Mouse (Mus musculus) thymus, adult 2 months (tissue): Measurements from ENCODE around the gene Gmeb1. TPM values are rescaled to one million over a fixed set of nuclear protein-coding genes. Genes with fewer than 3 reads are reported as not detected.
A peak's percentile ranks its signal among the peaks of the same experiment; 100 is the strongest.

Experiments used
- DNase-seq: peaks from one replicate; pipeline ENCODE4 v3.0.0; 2021
- H3K27ac ChIP-seq: fragments of 200-500 bp; 2 replicates; pipeline ENCODE4 v1.5.1; 2012; ENCODE audit warnings: low read length, control low read depth; ENCODE audit not compliant: control insufficient read depth, insufficient read depth
- H3K27me3 ChIP-seq: fragments of 200-500 bp; 2 replicates; pipeline ENCODE4 v1.6.1; 2012; ENCODE audit warnings: mild to moderate bottlenecking, low read length, moderate library complexity, mixed read lengths; ENCODE audit not compliant: control insufficient read depth, insufficient read depth
- H3K36me3 ChIP-seq: fragments of 200-500 bp; 2 replicates; pipeline ENCODE4 v1.6.1; 2012; ENCODE audit warnings: mild to moderate bottlenecking, low read length, moderate library complexity; ENCODE audit not compliant: control insufficient read depth, insufficient read depth
- H3K4me1 ChIP-seq: fragments of 200-500 bp; replicated peaks from 2 replicates; pipeline ENCODE4 v1.6.1; 2012; ENCODE audit warnings: low read length; ENCODE audit not compliant: control insufficient read depth, insufficient read depth
- H3K4me3 ChIP-seq: fragments of 200-500 bp; 2 replicates; pipeline ENCODE4 v1.5.1; 2012; ENCODE audit warnings: mild to moderate bottlenecking, low read length, control low read depth, moderate library complexity; ENCODE audit not compliant: control insufficient read depth, insufficient read depth
- CTCF ChIP-seq: fragments of 200-500 bp; IDR thresholded peaks from 2 replicates; pipeline ENCODE4 v1.5.1; 2012; ENCODE audit warnings: mild to moderate bottlenecking, control low read depth, low read length, moderate library complexity, borderline replicate concordance; ENCODE audit not compliant: control insufficient read depth, poor library complexity, insufficient read depth; ENCODE audit errors: extremely low read depth
- POLR2A ChIP-seq: fragments of 200-500 bp; IDR thresholded peaks from 2 replicates; pipeline ENCODE4 v1.6.1; 2012; ENCODE audit warnings: mild to moderate bottlenecking, low read length, control low read depth, moderate library complexity; ENCODE audit not compliant: control insufficient read depth, poor library complexity, insufficient read depth; ENCODE audit errors: extremely low read depth
- WGBS: fragments of 180-500 bp; shearing (Covaris S2); methylation state at CpG from one replicate; pipeline ENCODE4 v1.1.7; 2018; 5-methylcytosine and 5-hydroxymethylcytosine counted together
- polyA plus RNA-seq: library from polyadenylated mRNA; depleted of rRNA; stranded (reverse); fragments of >200 nt; gene quantifications from 2 replicates; pipeline ENCODE4 v1.2.3, GENCODE M21; 2012

Gene Gmeb1
- polyA plus RNA-seq, 1 experiment, result 47.5 TPM

DNA sequence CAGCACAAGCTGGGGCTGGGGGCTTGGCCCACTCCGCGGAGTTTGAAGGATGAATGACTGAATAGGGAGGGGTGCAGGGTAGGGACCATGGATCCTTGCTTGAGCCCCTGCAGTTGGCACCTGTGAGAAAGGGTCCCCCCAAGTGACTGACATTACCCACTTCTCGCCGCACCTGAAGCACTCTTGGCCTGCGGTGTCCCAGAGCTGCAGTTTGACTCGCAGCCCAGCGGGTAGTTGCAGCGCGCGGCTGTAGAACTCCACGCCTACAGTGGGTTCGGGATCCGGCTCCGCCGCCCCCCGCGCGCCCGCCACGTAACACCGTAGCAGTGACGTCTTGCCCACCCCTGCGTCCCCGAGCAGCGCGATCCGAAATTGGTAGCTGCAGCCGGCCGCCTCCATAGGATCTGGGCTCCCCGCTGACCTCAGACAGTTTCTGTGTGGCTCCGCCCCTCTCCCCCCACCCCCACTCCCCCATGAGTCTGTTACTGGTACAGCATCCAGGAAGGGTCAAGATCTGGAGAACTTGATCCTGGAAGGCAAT is 41.6 kb upstream of the Gmeb1 start, which contains the start of gene Rab42:
Gene Rab42, minus strand, starts transcription at position 447 of the 541 bp plus-strand sequence.
- Histone ChIP-seq H3K4me3 (peak within 1 kb of the TSS; percentile 49), H3K4me1 (peaks cover 17% of the 10 kb centered on the region), H3K27ac (peak within 1 kb of the TSS; percentile 6; the same call in 1 of the 2 replicates), H3K27me3 (no peaks in the 10 kb centered on the region), H3K36me3 (no peaks in the 10 kb centered on the region)
- 2% methylated on average over 31 of the region's 31 CpGs for WGBS
- DNase-seq, result peak; percentile 49
- TF ChIP-seq POLR2A (no peak), CTCF (no peak)

DNA sequence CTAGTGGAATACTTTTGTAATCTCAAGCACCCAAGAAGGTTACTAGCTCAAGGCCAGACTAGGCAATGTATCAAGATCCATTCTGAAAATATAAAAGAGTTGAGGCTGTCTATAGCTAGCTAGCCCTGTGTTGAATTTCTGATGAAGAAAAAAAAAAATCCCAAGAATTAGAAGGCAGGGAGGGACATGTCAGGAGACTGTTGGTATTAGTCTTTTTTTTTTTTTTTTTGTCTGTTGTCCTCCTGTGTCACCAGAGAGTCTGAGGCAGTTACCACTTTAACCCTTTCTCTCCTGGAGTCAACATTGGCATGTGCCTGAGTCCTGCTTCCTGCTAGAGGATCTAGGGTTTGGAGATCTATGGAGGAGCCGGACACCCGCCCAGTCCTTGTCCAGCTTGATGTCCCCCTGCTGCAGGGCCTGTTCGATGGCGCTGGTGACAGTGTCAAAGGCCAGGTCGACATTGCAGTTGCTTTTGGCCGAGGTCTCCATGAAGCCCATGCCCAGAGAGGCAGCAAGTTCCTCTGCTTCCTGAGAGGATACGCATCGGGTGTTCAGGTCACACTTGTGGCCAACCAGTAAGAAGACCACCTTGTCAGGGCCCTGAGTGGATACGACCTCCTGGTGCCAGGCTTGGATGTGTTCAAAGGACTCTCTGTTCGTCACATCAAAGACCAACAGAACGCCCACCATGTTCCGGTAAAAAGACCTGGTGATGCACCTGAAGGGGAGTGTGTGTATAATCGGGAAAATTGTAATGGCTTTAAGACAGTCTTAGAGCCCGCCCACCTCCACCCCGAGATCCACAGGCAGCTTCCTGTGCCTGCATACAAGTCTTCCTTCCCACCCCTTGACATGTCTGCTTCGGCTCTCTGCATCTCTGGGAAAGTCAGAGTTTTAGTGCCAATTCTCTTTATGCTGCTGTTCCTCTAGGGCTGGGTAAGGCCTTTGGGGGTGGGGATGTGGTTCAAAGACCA is 40.9 kb upstream of the Gmeb1 start:
- no peak for DNase-seq
- Histone ChIP-seq H3K27ac (peak overlapping the region; percentile 6; the same call in 1 of the 2 replicates), H3K36me3 (no peaks in the 10 kb centered on the region), H3K4me1 (peaks cover 17% of the 10 kb centered on the region), H3K27me3 (no peaks in the 10 kb centered on the region), H3K4me3 (peak overlapping the region; percentile 49)
- TF ChIP-seq POLR2A, result no peak
- TF ChIP-seq CTCF, result no peak
- 56% methylated on average over 16 of the region's 16 CpGs for WGBS

DNA sequence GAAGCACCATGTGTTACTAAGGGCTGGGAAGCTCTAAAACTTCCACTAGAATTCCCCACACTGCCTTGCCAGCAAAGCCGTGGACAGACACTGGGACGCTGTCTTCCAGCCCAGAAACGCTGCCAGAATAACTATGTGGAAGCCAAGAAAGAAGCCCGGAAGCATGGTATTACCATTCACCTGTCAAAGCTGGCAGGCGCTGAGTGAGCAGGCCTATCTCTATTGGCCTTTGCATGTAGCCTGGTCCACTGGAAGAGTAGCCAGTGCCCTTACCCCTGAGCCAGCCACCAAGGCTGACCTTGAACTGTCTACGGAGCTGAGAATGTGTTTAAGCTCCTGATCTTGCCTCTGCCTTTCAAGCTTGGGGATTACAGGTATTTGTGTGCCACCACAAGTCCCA is 40.1 kb upstream of the Gmeb1 start:
- DNase-seq, result no peak
- H3K4me1 ChIP-seq, result peaks cover 17% of the 10 kb centered on the region
- no peaks in the 10 kb centered on the region for H3K27me3 ChIP-seq
- no peak for TF ChIP-seq CTCF
- TF ChIP-seq POLR2A, result no peak
- no peaks in the 10 kb centered on the region for H3K36me3 ChIP-seq
- WGBS, result 95% methylated on average over 6 of the region's 6 CpGs
- no peak overlapping the region for H3K27ac ChIP-seq
- no peak overlapping the region for H3K4me3 ChIP-seq

DNA sequence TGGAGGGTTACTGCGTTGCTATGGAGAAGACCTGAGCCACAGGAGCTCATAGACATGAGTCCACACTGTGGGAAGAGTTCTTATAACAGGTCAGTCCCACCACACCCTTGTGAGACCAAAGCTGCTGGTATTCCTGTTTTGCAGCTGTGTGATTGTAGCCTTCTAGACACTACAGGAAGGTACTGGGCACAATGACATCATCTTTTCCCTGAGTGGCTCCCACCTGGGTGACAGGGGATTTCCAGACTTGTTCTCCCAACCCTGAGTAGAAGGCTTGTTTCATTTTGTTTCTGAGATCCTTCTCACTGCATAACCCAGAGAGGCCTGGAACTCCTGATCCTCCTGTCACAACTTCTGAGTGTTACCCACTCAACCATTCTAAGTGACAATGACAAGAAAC is 38.4 kb upstream of the Gmeb1 start:
- no peaks in the 10 kb centered on the region for H3K36me3 ChIP-seq
- H3K27me3 ChIP-seq, result no peaks in the 10 kb centered on the region
- peaks cover 9% of the 10 kb centered on the region for H3K4me1 ChIP-seq
- no peak overlapping the region for H3K27ac ChIP-seq
- no peak for DNase-seq
- no peak overlapping the region for H3K4me3 ChIP-seq
- 96% methylated on average over 1 of the region's 1 CpGs for WGBS
- no peak for TF ChIP-seq POLR2A
- TF ChIP-seq CTCF, result no peak

DNA sequence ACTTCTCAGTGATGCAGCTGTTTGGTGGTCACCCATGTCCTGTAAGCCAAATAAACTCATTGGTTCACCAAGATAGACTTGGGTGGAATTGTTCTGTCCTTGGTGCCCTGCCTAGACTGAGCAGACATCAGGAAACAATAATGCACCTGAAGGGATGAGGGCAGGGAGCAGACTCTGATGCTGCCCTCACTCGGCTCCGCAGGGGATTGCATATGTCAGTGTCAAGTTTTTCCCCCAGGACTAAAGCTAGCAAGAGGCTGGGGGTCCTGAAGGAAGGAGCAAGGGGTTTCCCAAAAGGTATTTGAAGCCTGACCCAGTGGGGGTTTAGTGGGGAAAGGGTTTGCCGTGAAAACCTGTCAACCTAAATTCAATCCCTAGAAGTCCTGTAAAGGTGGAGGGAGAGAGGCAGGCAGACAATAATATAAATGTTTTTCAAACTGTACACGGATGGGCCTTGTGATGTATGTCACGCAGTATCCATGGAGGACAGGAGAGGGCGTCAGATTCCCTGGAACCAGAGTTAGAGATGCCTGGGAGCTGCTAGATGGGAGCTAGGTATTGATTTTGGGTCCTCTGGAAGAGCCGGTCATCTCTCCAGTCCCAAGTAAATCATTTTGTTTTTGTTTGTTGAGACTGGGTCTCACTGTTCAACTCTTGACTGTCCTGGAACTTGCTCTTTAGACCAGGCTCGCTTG is 34.4 kb upstream of the Gmeb1 start:
- H3K4me3 ChIP-seq, result no peak overlapping the region
- no peaks in the 10 kb centered on the region for H3K4me1 ChIP-seq
- H3K36me3 ChIP-seq, result peaks cover 20% of the 10 kb centered on the region
- TF ChIP-seq CTCF, result no peak
- TF ChIP-seq POLR2A, result no peak
- H3K27ac ChIP-seq, result no peak overlapping the region
- H3K27me3 ChIP-seq, result no peaks in the 10 kb centered on the region
- no peak for DNase-seq
- 86% methylated on average over 8 of the region's 8 CpGs for WGBS

DNA sequence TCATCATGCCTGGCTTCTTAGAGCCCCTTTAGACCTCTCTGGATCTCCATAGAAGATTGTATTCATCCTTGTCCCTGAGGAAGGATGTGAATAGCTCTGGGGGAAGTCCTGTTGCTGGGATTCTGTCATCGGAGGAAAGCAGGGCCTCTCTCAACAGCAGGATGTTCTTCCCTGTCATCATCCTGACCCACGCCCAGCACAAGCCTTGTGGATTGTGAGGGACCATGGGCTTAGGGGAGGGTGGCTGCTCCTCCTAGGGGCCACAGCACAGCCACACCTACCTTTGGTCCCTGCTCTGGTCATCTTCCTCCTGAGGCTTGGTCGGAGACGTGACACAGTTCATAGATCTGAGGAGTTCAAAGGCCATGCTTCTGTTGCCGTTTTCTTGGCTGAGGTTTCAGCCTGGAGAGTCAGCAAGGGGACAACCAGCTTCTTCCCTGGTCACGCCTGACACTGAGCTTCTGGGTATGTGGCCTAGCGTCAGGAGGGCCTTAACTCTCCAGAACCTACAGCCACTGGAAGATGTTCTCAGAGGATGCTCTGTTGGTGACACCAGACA is 32.4 kb upstream of the Gmeb1 start:
- 93% methylated on average over 7 of the region's 7 CpGs for WGBS
- Histone ChIP-seq H3K36me3 (peaks cover 27% of the 10 kb centered on the region), H3K27me3 (no peaks in the 10 kb centered on the region), H3K4me3 (no peak overlapping the region), H3K4me1 (no peaks in the 10 kb centered on the region), H3K27ac (no peak overlapping the region)
- no peak for TF ChIP-seq POLR2A
- no peak for TF ChIP-seq CTCF
- no peak for DNase-seq
